Mouse (Mus musculus) ES-Bruce4 (cell line): ENCODE measurements around the gene Epb41l1. TPM values are rescaled to one million over a fixed set of nuclear protein-coding genes. Genes with fewer than 3 reads are reported as not detected.
"Not testable (repeated sequence)": the region's sequence is repeated elsewhere in the genome, so short reads cannot be mapped to it uniquely, and the experiment has no call there.

Experiments
- H3K27ac ChIP-seq: 2 replicates; pipeline ENCODE4 v1.5.1; 2012; ENCODE audit warnings: low read length, inconsistent platforms; ENCODE audit not compliant: insufficient read depth
- H3K27me3 ChIP-seq: 2 replicates; pipeline ENCODE4 v1.6.1; 2012; ENCODE audit warnings: mild to moderate bottlenecking, low read length, inconsistent platforms; ENCODE audit not compliant: control insufficient read depth, poor library complexity, insufficient read depth, severe bottlenecking
- H3K36me3 ChIP-seq: 2 replicates; pipeline ENCODE4 v1.6.1; 2012; ENCODE audit warnings: inconsistent platforms, mild to moderate bottlenecking, low read length, moderate library complexity; ENCODE audit not compliant: control insufficient read depth, poor library complexity, insufficient read depth, severe bottlenecking
- H3K4me1 ChIP-seq: one replicate; pipeline ENCODE4 v1.8.1; 2011; ENCODE audit warnings: low read length; ENCODE audit not compliant: control insufficient read depth, insufficient read depth
- H3K4me3 ChIP-seq: 2 replicates; pipeline ENCODE4 v1.5.1; 2011; ENCODE audit warnings: low read depth, mild to moderate bottlenecking, low read length
- H3K9ac ChIP-seq: 2 replicates; pipeline ENCODE4 v1.6.1; 2012; ENCODE audit warnings: low read depth, mild to moderate bottlenecking, inconsistent platforms; ENCODE audit not compliant: poor library complexity, severe bottlenecking
- H3K9me3 ChIP-seq: replicated peaks from 2 replicates; pipeline ENCODE4 v1.6.1; 2012; ENCODE audit warnings: mild to moderate bottlenecking, low read length, inconsistent platforms; ENCODE audit not compliant: control insufficient read depth, poor library complexity, insufficient read depth, severe bottlenecking
- CTCF ChIP-seq: IDR thresholded peaks from one replicate; pipeline ENCODE4 v1.8.1; 2011; ENCODE audit warnings: low read depth, low read length
- EP300 ChIP-seq: IDR thresholded peaks from 2 replicates; pipeline ENCODE4 v1.6.1; 2011; ENCODE audit warnings: low read depth, low read length; ENCODE audit not compliant: insufficient read depth
- POLR2A ChIP-seq: IDR thresholded peaks from one replicate; pipeline ENCODE4 v1.8.1; 2011; ENCODE audit warnings: low read length; ENCODE audit not compliant: insufficient read depth
- polyA plus RNA-seq: library from polyadenylated mRNA; stranded (reverse); fragments of >200 nt; gene quantifications from 2 replicates; pipeline ENCODE4 v1.2.4, GENCODE M21; 2011; ENCODE audit warnings: low read depth; ENCODE audit not compliant: missing spikeins, insufficient read depth, insufficient read length

The Epb41l1 gene
- polyA plus RNA-seq, result 21.4 and 23.6 TPM in 2 replicates

- peak within 1 kb of the TSS; percentile 69 for H3K4me3 ChIP-seq
- peak within 1 kb of the TSS; percentile 71 for H3K9ac ChIP-seq
- no peaks in the 10 kb centered on the region for H3K9me3 ChIP-seq
- no peak within 1 kb of the TSS for H3K27ac ChIP-seq
- TF ChIP-seq EP300 (0 out of 2 replicates have a peak, but pooled peaks have one; percentile 1), CTCF (no peak)
- no peaks in the 10 kb centered on the region for H3K36me3 ChIP-seq
- H3K4me1 ChIP-seq, result peaks cover 6% of the 10 kb centered on the region
- H3K27me3 ChIP-seq, result no peaks in the 10 kb centered on the region
Measured at GRCm38 (mm10) chr2:156420694-156421380, at the start of gene Epb41l1. Gene Epb41l1, plus strand, starts transcription at chr2:156420909.

- no peak overlapping the region for H3K9ac ChIP-seq
Measured at GRCm38 (mm10) chr2:156376956-156377355, 43.8 kb upstream of the Epb41l1 start.

GRCm38 (mm10) chr2:156379929-156380328 lies 40.8 kb upstream of the Epb41l1 start:
- TF ChIP-seq POLR2A (no peak), CTCF (no peak), EP300 (no peak)

More at GRCm38 (mm10) chr2:156376956-156377355, 43.8 kb upstream of the Epb41l1 start:
- H3K4me3 ChIP-seq, result no peak overlapping the region
- no peak for TF ChIP-seq POLR2A
- TF ChIP-seq CTCF, result no peak
- TF ChIP-seq EP300, result no peak
- no peaks in the 10 kb centered on the region for H3K4me1 ChIP-seq
- H3K27ac ChIP-seq, result no peak overlapping the region
- H3K36me3 ChIP-seq, result no peaks in the 10 kb centered on the region
- no peaks in the 10 kb centered on the region for H3K27me3 ChIP-seq
- no peaks in the 10 kb centered on the region for H3K9me3 ChIP-seq

GRCm38 (mm10) chr2:156381350-156381749 lies 39.4 kb upstream of the Epb41l1 start:
- H3K36me3 ChIP-seq, result no peaks in the 10 kb centered on the region
- no peak overlapping the region for H3K9ac ChIP-seq
- no peak overlapping the region for H3K4me3 ChIP-seq
- H3K27me3 ChIP-seq, result no peaks in the 10 kb centered on the region
- no peak overlapping the region for H3K27ac ChIP-seq
- no peaks in the 10 kb centered on the region for H3K9me3 ChIP-seq
- TF ChIP-seq CTCF, result peak; percentile 29
- TF ChIP-seq EP300, result no peak
- H3K4me1 ChIP-seq, result no peaks in the 10 kb centered on the region

More at GRCm38 (mm10) chr2:156379929-156380328, 40.8 kb upstream of the Epb41l1 start:
- H3K9ac ChIP-seq, result no peak overlapping the region
- no peaks in the 10 kb centered on the region for H3K4me1 ChIP-seq
- H3K36me3 ChIP-seq, result no peaks in the 10 kb centered on the region
- no peak overlapping the region for H3K27ac ChIP-seq
- no peaks in the 10 kb centered on the region for H3K27me3 ChIP-seq
- H3K9me3 ChIP-seq, result no peaks in the 10 kb centered on the region
- no peak overlapping the region for H3K4me3 ChIP-seq

- not testable (repeated sequence) for H3K36me3 ChIP-seq, H3K9ac ChIP-seq, H3K27me3 ChIP-seq, H3K4me1 ChIP-seq, H3K27ac ChIP-seq, H3K9me3 ChIP-seq, H3K4me3 ChIP-seq
- TF ChIP-seq EP300, result 0 out of 2 replicates have a peak, but pooled peaks have one; percentile 39
Measured at GRCm38 (mm10) chr2:156392461-156393154, 28.1 kb upstream of the Epb41l1 start.

- H3K4me1 ChIP-seq, result no peaks in the 10 kb centered on the region
- no peak overlapping the region for H3K4me3 ChIP-seq
- H3K27ac ChIP-seq, result no peak overlapping the region
- no peaks in the 10 kb centered on the region for H3K9me3 ChIP-seq
- no peaks in the 10 kb centered on the region for H3K36me3 ChIP-seq
- no peaks in the 10 kb centered on the region for H3K27me3 ChIP-seq
- no peak overlapping the region for H3K9ac ChIP-seq
- no peak for TF ChIP-seq POLR2A
- no peak for TF ChIP-seq EP300
- TF ChIP-seq CTCF, result no peak
Measured at GRCm38 (mm10) chr2:156393155-156393828, 27.4 kb upstream of the Epb41l1 start.
